Mouse (Mus musculus) CH12.LX (cell line): Measurements from ENCODE around the gene Fam126b. TPM values are rescaled to one million over a fixed set of nuclear protein-coding genes. Genes with fewer than 3 reads are reported as not detected.

ENCODE experiments used
- DNase-seq: peaks from one replicate; pipeline ENCODE4 v3.0.0-alpha.2; 2013; ENCODE audit errors: extremely low read depth
- H3K27ac ChIP-seq: 2 replicates; pipeline ENCODE4 v1.5.1; 2012; ENCODE audit warnings: low read depth, mild to moderate bottlenecking, control low read depth, moderate library complexity; ENCODE audit not compliant: insufficient read depth
- H3K27me3 ChIP-seq: replicated peaks from 2 replicates; pipeline ENCODE3; 2012; ENCODE audit warnings: inconsistent platforms
- H3K36me3 ChIP-seq, 2 experiments: replicated peaks in 1 of 2; 2 replicates each; pipeline versions ENCODE3 to v1.6.1; 2012; ENCODE audit warnings: inconsistent platforms in 1 of 2, low read length in 1 of 2, mild to moderate bottlenecking in 1 of 2, mixed read lengths in 1 of 2, moderate library complexity in 1 of 2; ENCODE audit not compliant: control insufficient read depth in 1 of 2, insufficient read depth in 1 of 2
- H3K4me1 ChIP-seq, 2 experiments: 2 replicates each; pipeline ENCODE4 v1.6.1; 2012; ENCODE audit warnings: inconsistent platforms in 1 of 2, moderate library complexity in 1 of 2; ENCODE audit not compliant: insufficient read depth in 2 of 2, control insufficient read depth in 1 of 2
- H3K4me2 ChIP-seq: 2 replicates; pipeline ENCODE4 v1.6.1; 2012; ENCODE audit warnings: low read depth, mild to moderate bottlenecking, control low read depth; ENCODE audit not compliant: poor library complexity, insufficient read depth, severe bottlenecking
- H3K4me3 ChIP-seq, 3 experiments: fragments of 150-350 bp in 1 of 3; sonication (generic) in 1 of 3; replicated peaks in 1 of 3; 2 replicates each; pipeline versions ENCODE3 to v1.5.1; 2011 to 2012; ENCODE audit warnings: low read depth in 2 of 3, low read length in 2 of 3, mild to moderate bottlenecking in 2 of 3, moderate library complexity in 2 of 3, control low read depth in 1 of 3, improper control_type of control experiment in 1 of 3, inconsistent platforms in 1 of 3, mixed read lengths in 1 of 3; ENCODE audit not compliant: poor library complexity in 1 of 3
- H3K79me2 ChIP-seq: replicated peaks from 2 replicates; pipeline ENCODE4 v1.6.1; 2012; ENCODE audit warnings: mild to moderate bottlenecking, moderate library complexity; ENCODE audit not compliant: control insufficient read depth, poor library complexity, insufficient read depth, severe bottlenecking; ENCODE audit errors: extremely low read depth
- H3K9ac ChIP-seq: 2 replicates; pipeline ENCODE4 v1.6.1; 2012; ENCODE audit warnings: low read depth, mild to moderate bottlenecking, control low read depth, moderate library complexity; ENCODE audit not compliant: insufficient read depth
- H3K9me3 ChIP-seq: replicated peaks from 2 replicates; pipeline ENCODE3; 2012; ENCODE audit warnings: low read length, inconsistent platforms, mixed read lengths
- BHLHE40 ChIP-seq: IDR thresholded peaks from 2 replicates; pipeline ENCODE4 v1.6.1; 2011; ENCODE audit warnings: mild to moderate bottlenecking, low read depth, low read length, improper control_type of control experiment
- CHD1 ChIP-seq: IDR thresholded peaks from 2 replicates; pipeline ENCODE4 v1.6.1; 2012; ENCODE audit warnings: low read depth, low read length, improper control_type of control experiment, inconsistent platforms
- CHD2 ChIP-seq: IDR thresholded peaks from 2 replicates; pipeline ENCODE4 v1.6.1; 2011; ENCODE audit warnings: low read length, improper control_type of control experiment
- CTCF ChIP-seq, 2 experiments: IDR thresholded peaks in 1 of 2; conservative IDR thresholded peaks in 1 of 2; 2 replicates each; pipeline ENCODE4 v1.5.1; 2011 to 2012; ENCODE audit warnings: low read depth in 2 of 2, low read length in 2 of 2, improper control_type of control experiment in 1 of 2, inconsistent platforms in 1 of 2, mild to moderate bottlenecking in 1 of 2, moderate library complexity in 1 of 2
- EP300 ChIP-seq: IDR thresholded peaks from 2 replicates; pipeline ENCODE4 v1.6.1; 2011; ENCODE audit warnings: low read length, improper control_type of control experiment
- ETS1 ChIP-seq: conservative IDR thresholded peaks from 2 replicates; pipeline ENCODE4 v1.6.1; 2012; ENCODE audit warnings: low read depth, mild to moderate bottlenecking, inconsistent platforms, low read length, improper control_type of control experiment, moderate library complexity
- GABPA ChIP-seq: IDR thresholded peaks from 2 replicates; pipeline ENCODE4 v1.6.1; 2012; ENCODE audit warnings: low read depth, low read length, improper control_type of control experiment, inconsistent platforms; ENCODE audit not compliant: insufficient replicate concordance
- KAT2A ChIP-seq: IDR thresholded peaks from 2 replicates; pipeline ENCODE4 v1.6.1; 2012; ENCODE audit warnings: low read length, improper control_type of control experiment, inconsistent platforms; ENCODE audit not compliant: insufficient replicate concordance
- MAFK ChIP-seq: IDR thresholded peaks from 2 replicates; pipeline ENCODE4 v1.6.1; 2011; ENCODE audit warnings: low read length, improper control_type of control experiment; ENCODE audit not compliant: insufficient replicate concordance
- MAX ChIP-seq: IDR thresholded peaks from 2 replicates; pipeline ENCODE4 v1.6.1; 2011; ENCODE audit warnings: low read length, improper control_type of control experiment
- MAZ ChIP-seq: IDR thresholded peaks from 2 replicates; pipeline ENCODE4 v1.6.1; 2012; ENCODE audit warnings: low read depth, mild to moderate bottlenecking, inconsistent platforms, low read length, improper control_type of control experiment, moderate library complexity
- MEF2A ChIP-seq: IDR thresholded peaks from 2 replicates; pipeline ENCODE4 v1.6.1; 2014; ENCODE audit warnings: low read depth, mild to moderate bottlenecking, inconsistent platforms, low read length, improper control_type of control experiment, borderline replicate concordance
- NELFE ChIP-seq: IDR thresholded peaks from 2 replicates; pipeline ENCODE4 v1.6.1; 2011; ENCODE audit warnings: low read depth, low read length, improper control_type of control experiment
- SIN3A ChIP-seq: IDR thresholded peaks from 2 replicates; pipeline ENCODE4 v1.6.1; 2012; ENCODE audit warnings: low read length, improper control_type of control experiment, inconsistent platforms
- SMC3 ChIP-seq: IDR thresholded peaks from 2 replicates; pipeline ENCODE4 v1.6.1; 2011; ENCODE audit warnings: low read depth, low read length, improper control_type of control experiment
- USF2 ChIP-seq: conservative IDR thresholded peaks from 2 replicates; pipeline ENCODE4 v1.6.1; 2011; ENCODE audit warnings: low read depth, low read length, improper control_type of control experiment
- ZC3H11A ChIP-seq: IDR thresholded peaks from 2 replicates; pipeline ENCODE4 v1.6.1; 2012; ENCODE audit warnings: low read depth, mild to moderate bottlenecking, inconsistent platforms, low read length, improper control_type of control experiment
- dilution Hi-C: fragments of 300-500 bp; cut with MboI; formaldehyde crosslinking; loops from 2 replicates; pipeline ENCODE4 v1.14.3; 2020; ENCODE audit warnings: low sequenced_read_pairs; ENCODE audit not compliant: extremely low pct_unique_long_range_greater_than_20kb, extremely low pct_ligation_motif_present
- in situ Hi-C: fragments of 300-500 bp; cut with MboI; formaldehyde crosslinking; loops from 3 replicates; pipeline ENCODE4 v1.14.3; 2019; ENCODE audit warnings: low sequenced_read_pairs, low pct_ligation_motif_present, low pct_unique_long_range_greater_than_20kb, mixed read lengths
- polyA plus RNA-seq: library from polyadenylated mRNA; unstranded; fragments of >175 nt; gene quantifications from 2 replicates; pipeline ENCODE4 v1.2.1, GENCODE M21; 2012; ENCODE audit warnings: low read depth; ENCODE audit not compliant: insufficient read length
- total RNA-seq, 2 experiments: library from RNA; depleted of rRNA; stranded (reverse); fragments of 300-350 nt in 1 of 2; fragments of >200 nt in 1 of 2; gene quantifications; 2 replicates each; pipeline ENCODE4 v1.2.3; 2012 to 2014

Gene Fam126b
- total and polyA plus RNA-seq, 3 experiments = 3.6 to 5.5 (median 4.6) TPM

GRCm38 (mm10) chr1:58615146-58615545 lies 29.0 kb upstream of the Fam126b start:
- Histone ChIP-seq H3K4me1 (peaks cover 0 to 8% of the 10 kb centered on the region in 2 experiments; a peak in 2 of 4 replicates), H3K27ac (no peak overlapping the region), H3K9ac (no peak overlapping the region), H3K27me3 (no peaks in the 10 kb centered on the region), H3K36me3 (no peaks in the 10 kb centered on the region), H3K4me2 (no peak overlapping the region), H3K79me2 (no peaks in the 10 kb centered on the region), H3K4me3 (no peak overlapping the region), H3K9me3 (peaks cover 4% of the 10 kb centered on the region)
- TF ChIP-seq KAT2A = no peak
- TF ChIP-seq USF2 = no peak
- no peak for TF ChIP-seq ZC3H11A
- TF ChIP-seq SIN3A = no peak
- no peak for TF ChIP-seq GABPA
- TF ChIP-seq MAZ = no peak
- TF ChIP-seq ETS1 = no peak
- no peak for TF ChIP-seq CHD2
- no peak for TF ChIP-seq SMC3
- TF ChIP-seq MEF2A = no peak
- no peak for TF ChIP-seq NELFE
- no peak for TF ChIP-seq CHD1
- DNase-seq = no peak
- in situ Hi-C loops (no loop called here), dilution Hi-C loops (no loop called here)

GRCm38 (mm10) chr1:58614424-58614823 lies 28.3 kb upstream of the Fam126b start:
- 0 out of 2 replicates have a peak, but pooled peaks have one; percentile 15 for TF ChIP-seq EP300
- TF ChIP-seq BHLHE40 = peak; percentile 72
- no peak for TF ChIP-seq CTCF (conservative IDR thresholded peaks at IDR 0.05 in 1 of 2, IDR thresholded peaks at IDR 0.05 in 1 of 2; ENCODE audit: low read depth in 2 of 2, low read length in 2 of 2)
- TF ChIP-seq MAFK = 0 out of 2 replicates have a peak, but pooled peaks have one; percentile 24
- peak; percentile 43; the same call in 1 of the 2 replicates for TF ChIP-seq MAX
- no peak for DNase-seq
- peaks cover 4% of the 10 kb centered on the region for H3K9me3 ChIP-seq
- H3K4me2 ChIP-seq = no peak overlapping the region
- no peaks in the 10 kb centered on the region for H3K36me3 ChIP-seq
- no peaks in the 10 kb centered on the region for H3K27me3 ChIP-seq
- dilution Hi-C loops (no loop called here), in situ Hi-C loops (no loop called here)
- H3K9ac ChIP-seq = no peak overlapping the region
- H3K27ac ChIP-seq = no peak overlapping the region
- H3K79me2 ChIP-seq = no peaks in the 10 kb centered on the region
- no peak overlapping the region for H3K4me3 ChIP-seq
- H3K4me1 ChIP-seq = peaks cover 0 to 8% of the 10 kb centered on the region in 2 experiments; a peak in 2 of 4 replicates
